Mouse (Mus musculus): Measurements from ENCODE around the gene Clec2g.

Gene Clec2g

GRCm38 (mm10) chr6:129027451-129028248, 93.5 kb downstream of the Clec2g start:
- DNase-seq, result peak; percentile 79

GRCm38 (mm10) chr6:129030175-129030824, 96.1 kb downstream of the Clec2g start:
- no peak for DNase-seq

GRCm38 (mm10) chr6:129030964-129031363, 96.8 kb downstream of the Clec2g start:
- no peak for DNase-seq

GRCm38 (mm10) chr6:129033397-129033796, 99.2 kb downstream of the Clec2g start:
- DNase-seq, result no peak

Measured in heart, adult 11 months (tissue).